Mouse (Mus musculus): ENCODE data around the gene Gm32802. TPM values are rescaled to one million over a fixed set of nuclear protein-coding genes. Genes with fewer than 3 reads are reported as not detected.
"Not testable (repeated sequence)": the region's sequence is repeated elsewhere in the genome, so short reads cannot be mapped to it uniquely, and the experiment has no call there.

Gm32802 gene
- polyA plus RNA-seq, 1 experiment from 2014 or later: not detected

- H3K36me3 ChIP-seq (ENCODE audit: insufficient read depth, low read length); H3K9ac ChIP-seq (replicated peaks; ENCODE audit: low read depth); H3K4me2 ChIP-seq (replicated peaks; ENCODE audit: low read depth, low read length); H3K27me3 ChIP-seq (replicated peaks; ENCODE audit: insufficient read depth, low read length); H3K9me3 ChIP-seq (ENCODE audit: low read length); H3K4me1 ChIP-seq (ENCODE audit: insufficient read depth, low read depth, low read length); H3K27ac ChIP-seq (ENCODE audit: low read length); ATAC-seq; DNase-seq (ENCODE audit: low spot score); H3K4me3 ChIP-seq (ENCODE audit: low read depth, low read length): not testable (repeated sequence)
- WGBS: no CpG with 5 or more reads among the region's 4 CpGs
Observed at GRCm38 (mm10) chr10:118278069-118278468, 19.6 kb downstream of the Gm32802 start.

GRCm38 (mm10) chr10:118282565-118282964 lies 24.1 kb downstream of the Gm32802 start:
- not testable (repeated sequence) for H3K36me3 ChIP-seq (ENCODE audit: insufficient read depth, low read length); H3K9me3 ChIP-seq (ENCODE audit: low read length); H3K4me3 ChIP-seq (ENCODE audit: low read depth, low read length); H3K4me2 ChIP-seq (replicated peaks; ENCODE audit: low read depth, low read length); H3K27ac ChIP-seq (ENCODE audit: low read length); H3K4me1 ChIP-seq (ENCODE audit: insufficient read depth, low read depth, low read length); H3K27me3 ChIP-seq (replicated peaks; ENCODE audit: insufficient read depth, low read length); H3K9ac ChIP-seq (replicated peaks; ENCODE audit: low read depth); DNase-seq (ENCODE audit: low spot score); ATAC-seq
- WGBS: 57% methylated on average over 7 of the region's 7 CpGs

- not testable (repeated sequence) for H3K4me1 ChIP-seq (ENCODE audit: insufficient read depth, low read depth, low read length); H3K4me3 ChIP-seq (ENCODE audit: low read depth, low read length); H3K27me3 ChIP-seq (replicated peaks; ENCODE audit: insufficient read depth, low read length); DNase-seq (ENCODE audit: low spot score); H3K9ac ChIP-seq (replicated peaks; ENCODE audit: low read depth); H3K9me3 ChIP-seq (ENCODE audit: low read length); H3K36me3 ChIP-seq (ENCODE audit: insufficient read depth, low read length); ATAC-seq; H3K4me2 ChIP-seq (replicated peaks; ENCODE audit: low read depth, low read length); H3K27ac ChIP-seq (ENCODE audit: low read length)
- WGBS: 81% methylated on average over 2 of the region's 5 CpGs
Observed at GRCm38 (mm10) chr10:118283016-118283415, 24.5 kb downstream of the Gm32802 start.

- Histone ChIP-seq H3K4me3 (ENCODE audit: low read depth, low read length) (no peak within 1 kb of the TSS), H3K9ac (replicated peaks; ENCODE audit: low read depth) (no peak within 1 kb of the TSS), H3K4me2 (replicated peaks; ENCODE audit: low read depth, low read length) (no peak within 1 kb of the TSS), H3K4me1 (ENCODE audit: insufficient read depth, low read depth, low read length) (no peaks in the 10 kb centered on the region), H3K9me3 (ENCODE audit: low read length) (no peaks in the 10 kb centered on the region), H3K36me3 (ENCODE audit: insufficient read depth, low read length) (no peaks in the 10 kb centered on the region), H3K27ac (ENCODE audit: low read length) (no peak within 1 kb of the TSS), H3K27me3 (replicated peaks; ENCODE audit: insufficient read depth, low read length) (no peaks in the 10 kb centered on the region)
- no peak for ATAC-seq
- DNase-seq (ENCODE audit: low spot score): no peak
- 85% methylated on average over 6 of the region's 6 CpGs for WGBS
- TF ChIP-seq CTCF (IDR thresholded peaks at IDR 0.05): no peak
- no peak for TF ChIP-seq EP300 (IDR thresholded peaks at IDR 0.05)
Observed at GRCm38 (mm10) chr10:118294938-118295337, 36.5 kb downstream of the Gm32802 start, which contains the start of gene Iltifb. Gene Iltifb (minus strand): TSS chr10:118295038.

DNA sequence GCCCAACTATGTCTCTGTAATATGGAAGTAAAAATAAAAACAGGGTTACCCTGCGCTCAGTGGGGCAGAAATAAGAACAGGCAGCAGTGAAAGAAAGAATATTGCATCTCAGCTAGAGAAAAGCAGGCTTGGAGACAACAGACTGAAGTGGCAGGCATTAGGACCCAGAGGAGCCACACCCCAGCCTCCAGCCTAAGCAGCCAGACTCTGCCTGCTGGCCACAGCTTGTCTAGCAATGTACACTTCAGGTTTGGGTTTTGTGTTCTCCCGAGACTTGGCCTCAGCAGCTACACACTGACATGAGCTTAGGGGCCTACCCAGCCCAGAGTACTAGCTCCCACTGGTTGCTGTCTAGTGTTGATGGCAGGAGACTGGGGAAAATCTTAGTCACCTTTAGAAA lies 43.6 kb downstream of the Gm32802 start:
- H3K4me1 ChIP-seq (ENCODE audit: insufficient read depth, low read depth, low read length); ATAC-seq; H3K9ac ChIP-seq (replicated peaks; ENCODE audit: low read depth); H3K27ac ChIP-seq (ENCODE audit: low read length); H3K4me3 ChIP-seq (ENCODE audit: low read depth, low read length); H3K36me3 ChIP-seq (ENCODE audit: insufficient read depth, low read length); H3K27me3 ChIP-seq (replicated peaks; ENCODE audit: insufficient read depth, low read length); H3K9me3 ChIP-seq (ENCODE audit: low read length); DNase-seq (ENCODE audit: low spot score); H3K4me2 ChIP-seq (replicated peaks; ENCODE audit: low read depth, low read length): not testable (repeated sequence)
- 38% methylated on average over 2 of the region's 2 CpGs for WGBS

Other genes with a start within 250 kb of the Gm32802 start
- 13.6 and 16.4 TPM in 2 replicates for gene Mdm1, start 116.9 kb upstream of the Gm32802 start, polyA plus RNA-seq (2015; fragmentation: Nextera tagmentation; extraction: Ambion mirVana)
- gene Il22, start 53.7 kb upstream of the Gm32802 start, polyA plus RNA-seq (2015; fragmentation: Nextera tagmentation; extraction: Ambion mirVana): not detected in 2 replicates
- not detected in 2 replicates for gene Gm32717, start 17.9 kb upstream of the Gm32802 start, polyA plus RNA-seq (2015; fragmentation: Nextera tagmentation; extraction: Ambion mirVana)
- gene Iltifb, start 36.4 kb downstream of the Gm32802 start, polyA plus RNA-seq (2015; fragmentation: Nextera tagmentation; extraction: Ambion mirVana): not detected in 2 replicates
- not detected in 2 replicates for gene Gm9040, start 68.3 kb downstream of the Gm32802 start, polyA plus RNA-seq (2015; fragmentation: Nextera tagmentation; extraction: Ambion mirVana)
- gene Gm9044, start 73.7 kb downstream of the Gm32802 start, polyA plus RNA-seq (2015; fragmentation: Nextera tagmentation; extraction: Ambion mirVana): not detected in 2 replicates
- 0.06 TPM in 1 of 2 replicates, not detected in the other for gene Gm9045, start 79.1 kb downstream of the Gm32802 start, polyA plus RNA-seq (2015; fragmentation: Nextera tagmentation; extraction: Ambion mirVana)
- not detected in 2 replicates for gene Gm9046, start 84.6 kb downstream of the Gm32802 start, polyA plus RNA-seq (2015; fragmentation: Nextera tagmentation; extraction: Ambion mirVana)
- not detected in 2 replicates for gene Gm9048, start 90.0 kb downstream of the Gm32802 start, polyA plus RNA-seq (2015; fragmentation: Nextera tagmentation; extraction: Ambion mirVana)
- gene Gm9049, start 95.4 kb downstream of the Gm32802 start, polyA plus RNA-seq (2015; fragmentation: Nextera tagmentation; extraction: Ambion mirVana): 0.06 TPM in 1 of 2 replicates, not detected in the other
- 0.13 TPM in 1 of 2 replicates, not detected in the other for gene Ifng, start 182.4 kb downstream of the Gm32802 start, polyA plus RNA-seq (2015; fragmentation: Nextera tagmentation; extraction: Ambion mirVana)